Mouse (Mus musculus) cerebellum, adult 2 months (tissue): ENCODE measurements at regions not wholly inside any gene's neighbourhood (a gene's known extent, or its start where the extent isn't known, plus 50 kb on each side); places are given as distances from the start of the nearest gene placed in this dataset.

Experiments
- CTCF ChIP-seq: fragments of 200-500 bp; IDR thresholded peaks from 2 replicates; pipeline ENCODE4 v1.5.1; 2011; ENCODE audit warnings: low read depth, mild to moderate bottlenecking, control low read depth, low read length, moderate library complexity, borderline replicate concordance; ENCODE audit not compliant: insufficient read depth
- POLR2A ChIP-seq: fragments of 200-500 bp; IDR thresholded peaks from 2 replicates; pipeline ENCODE4 v1.6.1; 2011; ENCODE audit warnings: low read length, control low read depth, borderline replicate concordance; ENCODE audit not compliant: insufficient read depth

DNA sequence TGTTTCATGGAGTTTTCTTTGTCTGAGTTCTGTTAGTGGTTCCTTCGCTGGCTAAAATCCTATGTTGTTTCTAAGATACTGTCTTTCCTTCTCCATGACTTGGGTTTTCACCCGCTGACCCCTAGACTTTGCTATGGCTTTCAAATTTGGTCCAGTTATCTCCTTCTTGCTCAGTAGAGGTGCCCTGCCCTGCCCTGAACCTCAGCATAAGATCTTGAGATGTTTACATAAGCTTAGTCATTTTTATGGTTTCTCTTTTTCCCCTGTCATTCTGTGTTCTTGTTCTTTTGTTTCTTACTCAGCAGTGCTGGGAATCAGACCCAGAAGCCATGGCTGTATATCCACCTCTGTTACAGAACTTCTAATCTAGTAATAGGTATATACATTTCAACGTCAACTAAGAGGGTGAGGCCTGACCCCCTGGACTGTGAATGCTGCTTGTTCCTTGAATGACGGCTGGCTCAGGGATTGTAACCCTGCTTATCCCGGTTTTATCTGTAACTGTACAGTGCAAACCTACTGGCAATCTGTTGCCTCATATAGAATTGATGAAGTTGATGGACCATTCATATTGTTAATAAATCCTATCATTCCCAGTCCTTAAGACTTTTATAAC, 161.9 kb downstream of the Mdfic start:
- TF ChIP-seq CTCF (no peak), POLR2A (no peak)
